Mouse (Mus musculus) spleen, adult 18-20 months (tissue): ENCODE data around the gene Ccdc162.
"Not testable (repeated sequence)": the region's sequence is repeated elsewhere in the genome, so short reads cannot be mapped to it uniquely, and the experiment has no call there.

Experiments
- DNase-seq, 2 experiments: peaks; one replicate each; pipeline ENCODE4 v3.0.0; 2022; ENCODE audit warnings: mixed read lengths in 2 of 2

Gene Ccdc162

GRCm38 (mm10) chr10:41690978-41691377 lies 25.5 kb downstream of the Ccdc162 start:
- DNase-seq, result no peak

GRCm38 (mm10) chr10:41689941-41690887 lies 26.2 kb downstream of the Ccdc162 start:
- DNase-seq, result peak; percentile 23 to 62

GRCm38 (mm10) chr10:41684548-41684996 lies 31.9 kb downstream of the Ccdc162 start:
- no peak for DNase-seq

GRCm38 (mm10) chr10:41682546-41683393 lies 33.7 kb downstream of the Ccdc162 start:
- DNase-seq, result peak; percentile 69 to 87

DNA sequence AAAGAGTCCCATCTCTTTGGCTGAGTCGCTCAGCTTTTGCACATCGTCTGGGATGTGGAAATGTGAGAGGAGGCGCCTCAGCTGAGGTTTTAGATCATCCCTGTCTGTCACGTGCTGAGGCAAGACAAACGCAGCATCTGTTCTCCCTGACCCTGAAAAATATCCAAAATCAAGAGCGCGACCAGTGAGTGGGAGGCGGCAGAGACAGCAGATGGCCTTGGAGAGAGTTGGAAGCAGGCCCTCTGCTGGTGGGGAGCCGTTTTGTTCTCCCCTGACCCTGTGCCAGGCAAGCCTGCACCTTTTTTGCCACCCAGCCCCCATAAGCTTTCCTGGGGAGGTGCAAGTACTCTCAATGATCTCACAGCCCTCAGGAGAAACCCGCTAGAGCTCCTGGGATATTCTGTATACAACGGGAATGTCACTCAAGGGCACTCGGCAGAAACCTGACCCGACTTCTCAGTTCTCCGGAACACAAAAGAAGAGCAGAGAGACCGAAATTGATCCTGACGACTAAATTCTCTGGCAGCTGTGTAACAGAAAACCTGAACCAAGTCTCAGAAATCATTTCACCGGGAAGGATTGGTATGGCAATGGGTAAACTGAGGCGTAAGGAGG lies 37.6 kb downstream of the Ccdc162 start:
- DNase-seq, result peak; percentile 23 to 52

DNA sequence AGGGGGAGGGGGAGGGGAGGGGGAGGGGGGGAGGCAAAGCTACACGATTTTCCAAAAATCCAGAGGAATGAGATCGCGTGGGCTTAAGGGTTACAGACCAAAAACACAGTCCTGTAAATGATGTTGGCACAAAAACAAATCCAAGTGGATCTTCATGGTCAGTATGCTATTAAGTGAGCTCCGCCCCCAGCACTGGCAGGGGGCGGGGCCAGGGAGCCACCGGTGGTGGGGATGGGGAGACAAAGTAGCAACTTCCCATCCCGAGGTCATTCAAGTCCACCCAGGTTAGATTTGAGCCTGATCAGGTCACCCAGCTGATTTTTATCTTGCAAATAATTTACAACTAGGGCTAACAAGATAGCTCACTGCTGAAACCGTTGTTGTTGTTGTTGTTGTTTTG lies 39.0 kb downstream of the Ccdc162 start:
- no peak for DNase-seq

DNA sequence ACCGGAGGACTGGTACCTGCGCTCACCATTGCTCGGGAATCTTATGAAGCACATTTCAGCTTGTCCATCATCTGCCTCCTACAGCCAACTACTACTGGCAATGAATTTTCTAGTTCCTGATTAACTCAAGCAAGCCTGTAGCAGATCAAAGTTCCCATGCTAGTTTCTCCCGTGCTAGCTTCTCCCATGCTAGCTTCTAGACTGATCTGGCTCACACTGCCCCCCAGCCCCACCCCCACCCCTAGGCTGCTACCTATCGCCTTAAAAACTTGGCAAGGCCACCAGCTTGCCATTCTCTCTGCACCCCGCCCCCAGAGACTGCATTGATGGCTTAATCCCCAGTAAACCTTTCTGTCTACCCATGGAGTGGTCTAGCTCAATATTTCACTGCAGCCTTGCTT lies 39.8 kb downstream of the Ccdc162 start:
- DNase-seq, result no peak

GRCm38 (mm10) chr10:41675842-41676571 lies 40.4 kb downstream of the Ccdc162 start:
- no peak for DNase-seq

GRCm38 (mm10) chr10:41675243-41675642 lies 41.2 kb downstream of the Ccdc162 start:
- DNase-seq, result no peak

- DNase-seq, result no peak
Measured at GRCm38 (mm10) chr10:41674362-41674761, 42.1 kb downstream of the Ccdc162 start.

DNA sequence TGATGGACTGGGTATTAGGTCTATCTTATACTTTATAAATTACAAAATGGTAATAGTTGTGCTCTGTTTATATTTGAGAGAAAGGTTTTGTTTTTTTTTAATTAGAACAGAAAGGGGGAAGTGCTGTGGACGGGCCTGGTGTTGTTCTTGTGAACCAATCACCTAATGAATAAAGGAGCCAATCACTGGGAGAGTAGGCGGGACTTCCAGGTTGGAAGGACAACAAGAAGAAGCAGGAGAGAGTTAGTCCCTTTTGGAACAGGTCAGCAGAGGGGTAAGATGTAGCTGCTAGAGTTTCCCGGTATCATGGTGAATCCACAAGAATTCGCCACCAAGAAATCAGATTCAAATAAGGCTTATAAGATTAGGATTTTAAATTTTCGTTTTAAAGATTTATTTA lies 46.2 kb downstream of the Ccdc162 start:
- DNase-seq, result no peak

- DNase-seq, result no peak
Measured at GRCm38 (mm10) chr10:41665498-41665897, 50.9 kb downstream of the Ccdc162 start.

DNA sequence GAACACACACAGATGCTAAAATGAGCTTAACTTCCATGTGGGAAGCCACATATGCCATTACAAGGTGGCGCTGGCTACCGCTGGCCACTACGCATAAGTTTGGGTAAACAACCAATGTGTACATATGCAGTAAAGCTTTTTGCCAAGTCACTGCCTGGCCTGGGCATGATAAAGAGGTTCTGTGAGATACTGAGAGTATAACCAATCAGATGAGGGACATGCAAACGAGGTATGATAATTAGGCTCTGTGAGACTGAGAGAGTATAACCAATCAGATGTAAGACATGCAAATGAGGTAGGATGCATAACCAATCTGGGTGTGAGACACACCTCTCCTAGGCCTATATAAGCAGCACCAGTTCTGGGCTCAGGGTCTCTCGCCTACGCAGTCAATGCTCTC lies 56.8 kb downstream of the Ccdc162 start:
- DNase-seq, result not testable (repeated sequence)

- not testable (repeated sequence) for DNase-seq
Measured at GRCm38 (mm10) chr10:41655684-41656083, 60.8 kb downstream of the Ccdc162 start.

- no peak for DNase-seq
Measured at GRCm38 (mm10) chr10:41652988-41653387, 63.4 kb downstream of the Ccdc162 start.

GRCm38 (mm10) chr10:41652094-41652775 lies 64.2 kb downstream of the Ccdc162 start:
- DNase-seq, result no peak

GRCm38 (mm10) chr10:41651532-41651931 lies 64.9 kb downstream of the Ccdc162 start:
- no peak for DNase-seq

DNA sequence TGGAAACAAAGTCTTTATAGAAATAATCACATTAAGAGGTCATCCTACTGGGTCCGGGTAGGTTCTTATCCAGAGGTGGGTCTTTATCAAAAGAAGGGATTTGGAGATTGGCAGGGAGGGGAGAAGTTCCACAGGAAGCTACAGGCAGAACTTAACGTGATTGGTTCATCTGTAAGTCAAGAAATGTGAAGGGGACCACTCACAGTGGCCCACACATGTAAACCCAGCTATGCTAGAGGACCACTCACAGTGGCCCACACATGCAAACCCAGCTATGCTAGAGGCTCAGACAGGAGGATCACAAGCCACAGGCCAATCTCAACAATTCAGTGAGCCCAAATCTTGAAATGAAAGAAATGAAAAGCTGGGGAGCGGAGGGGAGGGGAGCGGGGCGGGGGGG lies 67.2 kb downstream of the Ccdc162 start:
- DNase-seq, result no peak

DNA sequence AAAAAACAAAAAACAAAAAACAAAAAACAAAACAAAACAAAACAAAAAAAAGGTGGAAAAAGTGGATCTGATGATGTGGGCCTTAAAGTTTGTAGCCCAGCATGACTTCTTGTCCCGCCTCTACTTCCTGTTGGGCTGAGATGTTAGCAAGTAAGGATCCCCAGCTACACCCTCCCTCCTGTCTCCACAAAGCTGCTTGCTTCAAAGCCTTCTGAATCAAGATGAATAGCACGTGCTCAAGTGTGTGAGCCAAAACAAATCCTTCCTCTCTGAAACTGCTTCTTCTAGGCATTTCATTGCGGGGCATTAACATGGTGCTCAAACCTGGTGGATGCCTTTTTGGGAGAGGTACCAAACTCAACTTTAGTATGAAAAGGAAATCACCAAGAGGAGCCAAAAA lies 77.7 kb downstream of the Ccdc162 start:
- DNase-seq, result no peak

DNA sequence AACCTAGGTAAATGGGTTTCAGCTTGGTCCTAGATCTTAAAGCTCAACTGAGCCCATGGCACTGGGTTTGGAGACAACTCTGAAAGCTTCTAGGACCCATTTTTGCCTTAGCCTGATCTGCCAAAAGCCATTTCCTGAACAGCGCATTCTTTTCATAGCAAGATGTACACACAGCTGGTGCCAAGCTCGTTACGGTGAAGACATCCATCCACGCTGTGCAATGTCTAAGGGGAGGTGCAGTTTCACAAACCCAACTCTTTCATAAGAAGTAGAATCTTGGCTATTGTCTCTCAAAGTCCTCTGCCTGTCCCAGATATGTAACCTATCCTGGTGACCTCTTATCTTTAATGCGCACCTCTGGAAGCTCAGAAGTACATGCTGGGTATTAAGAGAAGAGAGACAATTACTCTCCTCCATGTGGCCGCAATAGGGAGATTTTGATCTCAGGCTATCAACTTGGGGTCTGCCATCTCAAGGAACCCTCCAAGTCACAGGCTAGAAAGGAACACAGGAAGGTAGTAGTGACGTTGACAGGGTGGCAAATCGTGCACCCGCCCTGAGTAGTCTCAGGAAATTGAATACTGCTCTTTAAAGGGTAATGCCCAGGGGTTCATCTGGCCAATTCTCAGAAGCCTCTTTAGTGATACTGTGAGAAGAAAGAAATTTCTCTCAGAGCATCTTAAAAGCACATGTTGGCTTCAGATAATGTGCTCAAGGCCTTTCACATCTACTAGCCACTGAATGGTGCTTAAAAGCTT lies 81.0 kb downstream of the Ccdc162 start:
- no peak for DNase-seq

- no peak for DNase-seq
Measured at GRCm38 (mm10) chr10:41633801-41634200, 82.6 kb downstream of the Ccdc162 start.
